Mouse (Mus musculus) monocyte, adult 5-6 weeks (primary cell): ENCODE measurements around the gene Tubb3. TPM values are rescaled to one million over a fixed set of nuclear protein-coding genes. Genes with fewer than 3 reads are reported as not detected.
A peak's percentile ranks its signal among the peaks of the same experiment; 100 is the strongest.

ENCODE experiments used
- ATAC-seq: fragments of 153-309, 156-312 bp; replicated peaks from 2 replicates; pipeline ENCODE4 v1.8.0; 2017; ENCODE audit warnings: mild to moderate bottlenecking; ENCODE audit not compliant: low TSS enrichment, insufficient number of reproducible peaks, severe bottlenecking, poor library complexity, low FRiP score
- total RNA-seq: library from RNA; stranded (forward); fragments of 200-1000, 200-491, 200-594 nt; gene quantifications from 3 replicates; pipeline ENCODE4 v1.2.3, GENCODE M21; 2017

Tubb3 gene
- 0.29 to 0.96 TPM (median 0.76 TPM) in 3 replicates for total RNA-seq

DNA sequence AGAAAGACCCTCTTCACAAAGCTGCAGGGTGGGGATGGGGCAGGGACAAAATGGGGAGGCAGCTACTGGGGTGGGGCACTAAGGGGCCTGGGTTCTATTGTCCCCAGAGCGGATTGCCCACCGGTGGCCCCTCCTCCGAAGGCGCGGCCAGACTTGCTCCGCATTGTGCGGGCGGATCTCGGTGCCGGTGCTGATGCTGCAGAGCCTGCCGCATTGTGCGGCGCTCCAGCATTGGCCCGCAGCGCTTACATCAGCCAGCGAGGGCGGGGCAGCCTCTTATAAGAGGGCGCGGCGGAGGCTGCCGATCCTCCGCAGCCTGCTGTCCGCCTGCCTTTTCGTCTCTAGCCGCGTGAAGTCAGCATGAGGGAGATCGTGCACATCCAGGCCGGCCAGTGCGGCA is at the start of gene Tubb3:
TSS of gene Tubb3 (plus strand) at position 179 of the 400 bp plus-strand sequence.
- ATAC-seq: peak; percentile 42; the same call in 1 of the 2 replicates

DNA sequence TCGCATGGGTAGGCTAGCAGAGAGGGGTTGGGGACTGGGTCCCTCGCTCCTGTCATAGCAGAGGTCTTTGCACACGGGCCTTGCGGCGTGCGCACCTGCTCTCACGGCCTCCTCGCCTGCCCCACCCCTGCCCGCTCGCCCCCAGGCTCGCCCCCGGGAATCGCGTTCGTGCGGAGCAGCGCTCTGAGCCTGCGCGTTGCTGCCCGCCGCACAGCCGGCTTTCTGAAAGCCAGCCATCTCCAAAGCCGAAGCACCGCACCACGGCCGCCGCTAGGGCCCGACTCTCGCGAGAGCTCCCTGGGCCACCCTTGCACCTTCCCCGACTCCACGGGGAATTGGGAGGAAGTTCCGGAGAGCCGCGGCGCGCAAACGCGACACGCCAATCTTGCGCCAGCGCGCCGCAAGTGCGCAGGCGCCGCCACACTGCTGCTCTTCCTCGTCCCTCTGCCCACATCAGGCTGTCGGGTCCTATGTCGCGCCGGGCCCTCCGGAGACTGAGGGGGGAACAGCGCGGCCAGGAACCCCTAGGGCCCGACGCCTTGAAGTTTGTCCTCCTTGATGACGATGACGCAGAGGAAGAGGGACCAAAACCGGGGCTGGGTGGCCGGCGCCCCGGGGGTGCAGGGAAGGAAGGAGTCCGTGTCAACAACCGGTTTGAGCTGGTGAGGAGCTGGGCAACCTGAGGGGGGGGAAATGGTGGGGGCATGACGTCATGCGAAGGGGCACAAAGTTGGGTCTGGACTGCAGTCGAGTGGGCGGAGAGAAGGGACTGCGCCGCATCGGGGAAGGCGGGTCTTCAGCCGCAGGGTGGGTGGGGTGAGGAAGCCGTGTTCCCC is 37.6 kb upstream of the Tubb3 start, which contains the start of gene Tcf25:
TSS of gene Tcf25 (plus strand) at position 351 of the 836 bp plus-strand sequence.
- peak; percentile 69 for ATAC-seq

DNA sequence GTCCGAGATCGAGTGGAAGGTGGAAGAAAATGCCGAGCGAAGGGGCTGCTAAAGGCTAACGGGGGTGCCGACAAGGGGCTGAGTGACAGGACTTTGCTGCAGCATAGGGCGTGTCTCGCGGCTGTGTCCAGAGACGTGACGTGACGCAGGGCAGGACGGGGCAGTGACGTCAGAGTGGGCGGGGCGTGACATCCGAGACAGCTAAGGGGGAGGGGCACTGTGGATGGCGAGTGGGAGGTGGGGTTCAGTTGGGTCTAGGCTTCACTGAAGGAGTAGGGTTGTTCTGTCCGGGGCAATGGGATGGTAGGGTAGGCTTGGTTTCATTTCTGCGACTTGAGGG is 37.0 kb upstream of the Tubb3 start:
- peak; percentile 86 for ATAC-seq

DNA sequence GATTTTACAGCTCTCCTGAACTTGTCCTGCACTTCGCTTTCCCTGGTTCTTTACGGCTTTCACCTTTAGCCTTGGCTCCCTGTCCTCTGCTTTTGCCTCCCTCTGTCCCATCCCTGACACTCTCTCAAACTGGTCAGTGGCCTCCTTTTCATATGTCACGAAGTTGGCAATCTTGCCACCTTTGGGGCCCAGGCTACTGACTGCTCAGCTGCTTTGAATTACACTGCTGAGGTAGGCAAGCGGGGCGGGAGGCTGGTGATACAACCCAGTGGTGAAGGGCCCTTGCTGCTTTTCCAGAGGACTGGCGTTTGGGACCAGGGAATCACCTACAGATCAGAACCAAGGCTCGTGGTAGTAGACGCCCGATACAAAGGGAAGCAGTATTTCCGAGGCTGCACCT is 35.5 kb upstream of the Tubb3 start:
- ATAC-seq: no peak

DNA sequence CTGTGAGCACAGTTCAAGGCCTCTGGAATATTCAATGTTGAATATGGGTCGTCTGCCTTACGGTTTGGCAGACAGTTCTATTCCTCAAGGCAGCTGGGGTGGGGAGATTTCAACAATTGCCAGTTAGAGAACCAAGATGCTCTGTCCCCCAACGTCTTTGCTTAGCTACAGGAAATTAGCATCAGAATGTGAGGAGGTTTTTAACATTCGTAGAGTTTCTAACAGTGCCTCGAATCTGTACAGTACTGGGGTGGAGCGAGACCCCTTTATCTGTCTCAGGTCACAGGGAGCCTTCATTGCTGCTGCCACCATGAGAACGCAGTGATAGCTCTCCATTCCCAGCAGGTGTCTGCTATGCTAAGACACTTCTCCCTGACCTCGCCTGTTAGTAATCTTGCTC is 35.1 kb upstream of the Tubb3 start:
- ATAC-seq: no peak

DNA sequence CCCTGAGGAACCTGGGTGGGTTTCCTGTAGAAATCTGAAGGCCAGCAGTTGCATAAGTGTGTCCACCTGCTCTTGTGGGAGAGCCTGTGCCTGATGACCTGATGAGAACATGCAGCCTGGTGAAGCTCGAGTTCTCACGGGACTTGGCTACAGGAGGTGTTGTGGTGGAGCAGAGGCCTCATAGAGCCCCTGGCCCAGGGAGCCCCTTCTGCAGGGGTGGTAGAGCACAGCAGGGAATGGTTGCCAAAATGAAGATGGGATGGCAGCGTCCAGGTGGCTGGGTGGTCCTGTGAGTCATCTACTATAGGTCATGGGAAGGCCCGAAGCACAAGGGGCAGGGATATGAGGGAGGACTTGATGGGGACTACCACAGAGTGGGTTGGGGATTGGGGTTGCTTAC is 29.5 kb upstream of the Tubb3 start:
- ATAC-seq: no peak

DNA sequence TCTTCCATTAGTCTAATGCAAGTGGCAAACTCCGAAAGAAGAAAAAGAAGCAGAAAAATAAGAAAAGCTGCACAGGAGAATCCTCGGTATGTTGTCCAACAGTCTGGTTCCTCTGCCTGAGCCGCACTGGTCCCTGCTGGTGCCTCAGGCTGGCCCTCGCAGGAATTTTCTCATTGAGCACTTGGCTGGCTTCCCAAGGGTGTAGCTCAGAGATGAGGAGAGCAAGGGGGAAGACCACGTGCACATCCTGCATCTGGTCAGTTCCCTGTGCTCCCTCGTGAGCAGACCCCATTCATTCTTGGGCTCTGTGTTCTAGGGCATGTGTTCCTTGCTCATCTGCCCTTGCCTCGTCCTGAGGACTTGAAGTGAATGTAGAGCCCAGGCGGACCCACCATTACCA is 28.7 kb upstream of the Tubb3 start:
- no peak for ATAC-seq

DNA sequence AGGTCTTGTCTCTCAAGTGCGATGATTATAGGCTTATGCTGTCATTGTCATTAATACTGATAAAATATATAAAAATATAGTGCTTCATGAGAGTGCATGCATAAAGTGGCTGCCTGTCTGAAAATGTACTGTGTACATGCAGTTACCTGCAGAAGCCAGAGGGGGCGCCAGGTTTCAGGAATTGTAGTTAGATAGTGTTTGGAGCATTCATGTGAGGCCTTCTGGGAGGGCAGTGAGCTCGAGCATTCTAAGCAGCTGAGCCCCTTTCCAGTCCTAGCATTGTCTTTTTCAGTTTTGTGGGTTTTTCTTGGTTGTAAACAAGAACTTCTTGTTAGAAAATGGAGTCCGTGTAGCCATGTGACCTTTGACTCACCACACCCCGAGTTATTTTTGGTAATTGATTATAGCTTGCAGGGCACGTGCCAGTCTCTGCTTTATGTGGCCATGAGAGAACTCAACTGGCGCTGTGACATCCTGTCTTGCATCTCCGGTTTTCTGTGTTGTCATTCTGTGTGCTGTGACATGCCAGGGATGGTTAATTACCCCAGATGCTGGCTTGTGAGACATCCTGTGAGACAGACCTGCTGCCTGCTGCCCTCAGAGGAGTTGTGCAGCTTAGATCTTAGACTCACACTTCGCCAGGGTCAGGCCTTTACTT is 26.2 kb upstream of the Tubb3 start:
- 0 out of 2 replicates have a peak, but pooled peaks have one; percentile 37 for ATAC-seq

DNA sequence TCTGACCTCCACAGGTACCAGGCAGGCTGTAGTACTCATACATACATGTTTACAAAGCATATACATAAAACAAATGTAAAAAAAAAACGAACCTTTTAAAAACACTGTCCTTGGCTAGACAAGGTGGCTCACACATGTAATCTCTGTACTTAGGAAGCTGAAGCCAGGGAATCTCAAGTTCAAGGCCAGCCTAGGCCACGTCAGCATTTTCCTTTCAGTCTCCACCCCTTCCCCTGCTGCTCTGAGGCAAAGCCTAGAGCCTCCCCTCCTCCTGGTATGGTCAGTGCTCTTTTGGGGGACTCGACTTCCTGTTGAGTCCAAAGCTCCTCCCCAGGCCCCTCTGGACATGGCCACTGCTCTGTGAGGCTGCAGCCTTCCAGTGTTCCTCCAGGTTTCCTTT is 24.2 kb upstream of the Tubb3 start:
- no peak for ATAC-seq

DNA sequence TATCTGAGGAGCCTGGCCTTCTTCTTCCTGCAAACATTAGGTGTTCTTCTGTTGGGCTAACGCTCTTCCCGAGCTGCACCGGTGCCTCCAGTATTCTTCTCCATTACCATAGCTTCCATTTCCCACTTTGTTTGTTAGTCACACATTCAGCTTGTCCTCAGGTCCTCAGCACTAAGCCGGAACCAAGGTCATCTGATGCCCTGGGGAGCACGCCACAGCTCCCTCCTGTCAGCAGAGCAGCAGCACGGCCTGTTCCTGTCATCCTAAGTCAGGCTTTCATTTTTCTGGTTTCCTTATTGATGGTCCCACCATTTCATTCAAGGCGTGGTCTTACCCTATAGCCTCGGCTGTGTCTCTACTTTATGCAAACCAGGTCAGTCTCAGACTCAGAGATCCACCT is 23.4 kb upstream of the Tubb3 start:
- ATAC-seq: no peak

DNA sequence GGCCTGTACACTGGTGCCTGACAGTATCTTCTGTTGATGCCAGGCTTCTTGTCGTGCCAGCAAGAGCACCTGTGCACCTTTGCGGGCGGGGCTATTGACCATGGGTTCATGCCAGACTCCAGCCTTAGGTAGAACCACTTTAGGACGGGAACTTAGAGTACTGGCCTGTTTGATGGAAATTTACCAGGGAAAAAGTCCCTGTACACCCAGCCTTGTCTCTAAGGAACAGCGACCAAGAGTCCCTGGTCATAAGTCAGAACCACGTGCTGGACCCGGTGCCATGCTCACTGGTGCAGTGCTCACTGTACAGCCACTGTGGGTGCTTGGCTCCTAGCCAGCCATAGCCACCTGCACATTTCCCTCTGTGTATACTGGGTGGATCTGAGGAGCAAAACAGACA is 22.2 kb upstream of the Tubb3 start:
- no peak for ATAC-seq

DNA sequence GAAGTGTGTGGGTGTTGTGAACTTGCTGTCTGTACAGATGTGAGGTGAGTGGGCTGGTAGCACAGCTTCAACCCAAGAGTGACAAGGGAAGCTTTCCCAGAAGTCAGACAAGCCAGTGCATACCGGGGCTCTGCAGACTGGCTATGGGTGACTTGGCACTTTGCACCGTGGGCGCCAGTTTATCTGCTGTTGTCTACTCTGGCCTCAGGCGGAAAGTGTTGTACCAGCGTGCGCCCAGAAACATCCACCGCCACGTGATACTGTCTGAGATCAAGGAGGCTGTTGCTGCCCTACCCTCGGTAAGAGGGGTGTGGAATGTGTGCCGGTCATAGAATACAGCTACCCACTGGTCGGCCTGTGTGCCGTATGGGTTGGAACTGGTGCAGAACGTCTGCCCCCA is 12.9 kb upstream of the Tubb3 start:
- no peak for ATAC-seq

DNA sequence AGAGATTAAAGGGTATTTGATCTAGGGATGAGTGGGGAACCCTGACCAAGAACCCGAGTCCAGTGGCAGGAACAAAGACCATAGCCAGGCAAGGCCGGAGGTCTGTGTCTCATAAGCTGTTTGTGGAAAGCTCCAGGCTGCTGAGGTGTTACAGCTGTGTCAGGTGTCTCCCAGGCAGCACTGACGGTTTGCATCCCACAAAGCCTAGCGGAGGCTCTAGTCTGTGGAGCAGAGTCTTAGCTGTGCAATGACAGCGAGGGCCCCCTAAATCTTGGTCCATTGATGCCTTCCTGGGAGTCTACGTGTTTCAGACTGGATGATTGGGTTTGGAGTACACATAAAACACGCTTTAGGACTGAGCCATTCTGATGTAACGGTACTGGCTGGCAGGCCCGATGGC is 9.3 kb upstream of the Tubb3 start:
- ATAC-seq: no peak

DNA sequence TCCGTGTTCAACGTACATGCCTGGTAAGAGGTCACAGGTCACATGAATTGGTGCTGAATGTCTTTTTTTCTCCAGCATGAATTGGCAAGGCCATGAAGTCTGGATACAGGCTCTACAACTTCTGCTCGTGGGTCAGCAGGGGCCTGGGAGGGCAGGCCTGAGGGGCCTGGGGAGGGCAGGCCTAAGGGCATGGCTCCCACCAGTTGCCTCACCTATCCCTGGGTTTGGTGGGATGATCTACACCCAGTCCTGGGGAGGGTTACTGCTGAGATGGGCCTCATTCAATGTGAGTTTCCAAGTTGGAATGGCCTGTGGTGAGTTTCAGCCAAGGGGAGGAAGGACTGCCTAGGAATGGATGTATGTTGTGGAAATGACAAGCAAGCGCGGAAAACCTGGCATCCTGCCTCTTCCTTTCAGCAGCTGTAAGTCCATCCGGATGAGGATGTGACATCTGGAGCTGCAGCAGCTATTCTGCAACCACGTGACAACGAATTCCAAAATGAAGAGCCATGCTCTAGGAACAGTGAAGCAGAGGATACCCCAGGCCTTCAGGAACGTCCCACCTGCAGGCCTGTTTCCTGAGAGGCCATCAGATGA is 8.4 kb upstream of the Tubb3 start:
- no peak for ATAC-seq

DNA sequence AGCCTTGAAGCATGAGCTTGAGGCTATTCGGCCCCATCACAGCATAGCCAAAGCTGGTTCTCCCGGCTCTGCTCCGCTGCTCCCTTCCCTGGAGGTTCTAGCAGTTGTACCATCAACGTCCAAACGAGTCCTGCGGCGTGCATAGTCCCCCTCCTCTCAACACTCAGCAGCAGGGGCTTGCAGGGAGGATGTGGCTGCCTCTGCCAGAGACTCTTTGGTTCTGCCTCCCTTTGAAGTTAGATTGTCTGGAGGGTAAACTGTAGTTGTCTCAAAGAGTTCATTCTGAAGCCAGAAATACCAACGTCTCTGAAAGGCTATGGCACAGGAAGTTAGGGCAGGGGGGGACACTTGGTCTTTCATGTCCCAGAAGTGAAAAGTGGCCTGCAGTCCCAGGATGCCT is 6.7 kb upstream of the Tubb3 start:
- no peak for ATAC-seq

DNA sequence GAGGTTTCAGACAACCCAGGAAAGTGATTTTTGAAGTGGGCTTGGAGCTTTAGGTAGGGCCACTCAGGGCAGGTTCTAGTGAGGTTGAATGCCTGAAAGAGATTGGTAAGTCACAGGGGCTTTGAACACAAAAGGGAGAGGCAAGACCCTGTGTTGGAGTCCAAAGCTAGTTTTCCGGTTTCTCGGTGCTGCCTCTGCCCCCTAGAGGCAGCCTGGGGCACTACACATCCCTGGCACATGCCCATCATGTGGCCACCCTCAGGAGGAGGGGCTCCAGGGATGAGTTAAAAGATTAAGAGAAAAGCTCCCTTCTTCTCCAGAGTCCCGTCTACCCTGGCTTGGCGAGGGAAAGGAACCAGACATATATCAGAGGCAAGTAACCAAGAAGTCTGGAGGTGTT is 4.4 kb upstream of the Tubb3 start, which contains the start of gene Mc1r:
TSS of gene Mc1r (plus strand) at position 322 of the 400 bp plus-strand sequence.
- ATAC-seq: 0 out of 2 replicates have a peak, but pooled peaks have one; percentile 42

DNA sequence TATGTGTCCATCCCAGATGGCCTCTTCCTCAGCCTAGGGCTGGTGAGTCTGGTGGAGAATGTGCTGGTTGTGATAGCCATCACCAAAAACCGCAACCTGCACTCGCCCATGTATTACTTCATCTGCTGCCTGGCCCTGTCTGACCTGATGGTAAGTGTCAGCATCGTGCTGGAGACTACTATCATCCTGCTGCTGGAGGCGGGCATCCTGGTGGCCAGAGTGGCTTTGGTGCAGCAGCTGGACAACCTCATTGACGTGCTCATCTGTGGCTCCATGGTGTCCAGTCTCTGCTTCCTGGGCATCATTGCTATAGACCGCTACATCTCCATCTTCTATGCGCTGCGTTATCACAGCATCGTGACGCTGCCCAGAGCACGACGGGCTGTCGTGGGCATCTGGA is 3.6 kb upstream of the Tubb3 start:
- ATAC-seq: no peak

DNA sequence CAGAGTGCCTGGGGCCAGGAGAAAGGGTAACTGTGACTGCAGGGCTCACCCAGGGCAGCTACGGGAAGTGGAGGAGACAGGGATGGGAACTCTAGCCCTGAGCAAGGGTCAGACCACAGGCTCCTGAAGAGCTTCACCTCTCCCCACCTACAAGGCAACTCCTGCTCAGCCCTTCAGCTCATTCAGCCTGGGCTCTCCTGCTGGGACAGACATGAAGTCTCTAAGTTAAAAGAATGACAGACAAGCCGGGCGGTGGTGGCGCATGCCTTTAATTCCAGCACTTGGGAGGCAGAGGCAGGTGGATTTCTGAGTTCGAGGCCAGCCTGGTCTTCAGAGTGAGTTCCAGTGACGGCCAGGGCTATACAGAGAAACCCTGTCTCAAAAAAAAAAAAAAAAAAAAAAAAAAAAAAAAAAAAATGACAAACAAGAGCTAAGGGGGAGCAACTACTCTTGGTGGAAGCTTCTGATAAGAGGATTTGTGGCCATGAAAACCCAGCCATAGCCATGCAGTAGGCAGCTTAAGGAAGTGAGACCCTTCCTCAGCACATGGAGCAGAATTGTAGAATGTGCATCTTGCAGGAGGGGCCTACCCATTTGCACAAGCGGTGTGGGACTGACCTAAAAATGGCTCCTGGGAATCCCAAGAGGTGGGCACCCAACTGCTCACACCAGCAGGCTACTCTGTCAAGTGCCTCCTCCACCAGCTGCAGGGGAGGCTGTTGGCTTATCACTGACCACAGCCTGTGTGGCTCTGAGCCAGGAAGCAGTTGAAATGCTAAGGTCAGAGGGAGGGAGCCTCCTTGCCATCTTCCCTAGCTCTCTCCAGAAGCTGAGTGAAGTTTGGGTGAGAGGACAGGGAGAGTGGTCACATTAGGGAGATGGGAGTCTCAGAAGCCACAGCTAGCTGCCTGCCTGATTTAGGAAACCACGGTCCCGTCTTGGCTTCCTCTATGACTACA is 2.4 kb upstream of the Tubb3 start:
- ATAC-seq: no peak
